Mouse (Mus musculus) MEL (cell line): ENCODE data around the gene Sox1. TPM values are rescaled to one million over a fixed set of nuclear protein-coding genes. Genes with fewer than 3 reads are reported as not detected.

Source experiments
- DNase-seq: peaks from one replicate; pipeline ENCODE4 v3.0.0; 2011; ENCODE audit warnings: low read depth, low spot score
- H3K27ac ChIP-seq: 2 replicates; pipeline ENCODE4 v1.5.1; 2012; ENCODE audit warnings: low read depth, mild to moderate bottlenecking, control low read depth, low read length, moderate library complexity; ENCODE audit not compliant: control insufficient read depth
- H3K27me3 ChIP-seq, 2 experiments: fragments of 150-350 bp in 1 of 2; sonication (generic) in 1 of 2; 2 replicates each; pipeline ENCODE4 v1.6.1; 2012; ENCODE audit warnings: low read length in 2 of 2, mild to moderate bottlenecking in 2 of 2, improper control_type of control experiment in 1 of 2, moderate library complexity in 1 of 2; ENCODE audit not compliant: insufficient read depth in 2 of 2, control insufficient read depth in 1 of 2
- H3K36me3 ChIP-seq, 2 experiments: 2 replicates each; pipeline ENCODE4 v1.6.1; 2012 to 2014; ENCODE audit warnings: low read length in 2 of 2, improper control_type of control experiment in 1 of 2, inconsistent platforms in 1 of 2, mild to moderate bottlenecking in 1 of 2; ENCODE audit not compliant: insufficient read depth in 2 of 2, control insufficient read depth in 1 of 2
- H3K4me1 ChIP-seq, 2 experiments: fragments of 150-350 bp in 1 of 2; sonication (generic) in 1 of 2; 2 replicates each; pipeline ENCODE4 v1.6.1; 2012; ENCODE audit warnings: low read length in 2 of 2, improper control_type of control experiment in 1 of 2, mild to moderate bottlenecking in 1 of 2; ENCODE audit not compliant: insufficient read depth in 2 of 2, control insufficient read depth in 1 of 2
- H3K4me3 ChIP-seq, 2 experiments: fragments of 150-350 bp in 1 of 2; sonication (generic) in 1 of 2; 2 replicates each; pipeline ENCODE4 v1.5.1; 2012; ENCODE audit warnings: low read depth in 2 of 2, low read length in 2 of 2, mild to moderate bottlenecking in 2 of 2, moderate library complexity in 2 of 2, control low read depth in 1 of 2, improper control_type of control experiment in 1 of 2; ENCODE audit not compliant: control insufficient read depth in 1 of 2, insufficient read depth in 1 of 2
- H3K79me2 ChIP-seq: 2 replicates; pipeline ENCODE4 v1.6.1; 2012; ENCODE audit warnings: mild to moderate bottlenecking, low read length, moderate library complexity; ENCODE audit not compliant: control insufficient read depth, poor library complexity, insufficient read depth
- H3K9ac ChIP-seq: 2 replicates; pipeline ENCODE4 v1.6.1; 2012; ENCODE audit warnings: low read depth, mild to moderate bottlenecking, control low read depth, low read length, moderate library complexity; ENCODE audit not compliant: control insufficient read depth, poor library complexity, severe bottlenecking
- H3K9me3 ChIP-seq: fragments of 150-350 bp; sonication (generic); replicated peaks from 2 replicates; pipeline ENCODE4 v1.6.1; 2012; ENCODE audit warnings: mild to moderate bottlenecking, low read length, improper control_type of control experiment, moderate library complexity; ENCODE audit not compliant: insufficient read depth
- CTCF ChIP-seq, 3 experiments: IDR thresholded peaks in 2 of 3; conservative IDR thresholded peaks in 1 of 3; 2 replicates each; pipeline ENCODE4 v1.5.1; 2011 to 2012; ENCODE audit warnings: low read length in 3 of 3, low read depth in 2 of 3, mild to moderate bottlenecking in 2 of 3, improper control_type of control experiment in 1 of 3, inconsistent platforms in 1 of 3, mixed read lengths in 1 of 3, moderate library complexity in 1 of 3; ENCODE audit not compliant: control insufficient read depth in 1 of 3, insufficient read depth in 1 of 3, poor library complexity in 1 of 3, severe bottlenecking in 1 of 3
- ELF1 ChIP-seq: IDR thresholded peaks from 2 replicates; pipeline ENCODE4 v1.6.1; 2014; ENCODE audit warnings: low read depth, mild to moderate bottlenecking, inconsistent platforms, low read length, improper control_type of control experiment, moderate library complexity
- EP300 ChIP-seq, 2 experiments: IDR thresholded peaks; 2 replicates each; pipeline ENCODE4 v1.6.1; 2011; ENCODE audit warnings: improper control_type of control experiment in 2 of 2, low read length in 2 of 2, low read depth in 1 of 2, mild to moderate bottlenecking in 1 of 2
- HCFC1 ChIP-seq: IDR thresholded peaks from 2 replicates; pipeline ENCODE4 v1.6.1; 2012; ENCODE audit warnings: low read depth, mild to moderate bottlenecking, inconsistent platforms, low read length, improper control_type of control experiment, moderate library complexity
- JUND ChIP-seq: IDR thresholded peaks from 2 replicates; pipeline ENCODE4 v1.6.1; 2011; ENCODE audit warnings: low read depth, mild to moderate bottlenecking, improper control_type of control experiment, low read length
- KAT2A ChIP-seq: conservative IDR thresholded peaks from 2 replicates; pipeline ENCODE4 v1.6.1; 2012; ENCODE audit warnings: low read depth, low read length, improper control_type of control experiment, inconsistent platforms
- MAFK ChIP-seq: IDR thresholded peaks from 2 replicates; pipeline ENCODE4 v1.6.1; 2011; ENCODE audit warnings: low read depth, mild to moderate bottlenecking, low read length, improper control_type of control experiment, borderline replicate concordance
- MXI1 ChIP-seq: IDR thresholded peaks from 2 replicates; pipeline ENCODE4 v1.6.1; 2011; ENCODE audit warnings: mild to moderate bottlenecking, low read depth, low read length, improper control_type of control experiment
- MYB ChIP-seq: IDR thresholded peaks from 2 replicates; pipeline ENCODE4 v1.6.1; 2011; ENCODE audit warnings: mild to moderate bottlenecking, low read depth, low read length, improper control_type of control experiment
- POLR2A ChIP-seq, 2 experiments: IDR thresholded peaks; 2 replicates each; pipeline ENCODE4 v1.6.1; 2011 to 2012; ENCODE audit warnings: low read length in 2 of 2, mild to moderate bottlenecking in 2 of 2, control low read depth in 1 of 2, improper control_type of control experiment in 1 of 2, low read depth in 1 of 2, moderate library complexity in 1 of 2; ENCODE audit not compliant: control insufficient read depth in 1 of 2, insufficient read depth in 1 of 2, poor library complexity in 1 of 2
- RAD21 ChIP-seq: IDR thresholded peaks from 2 replicates; pipeline ENCODE4 v1.6.1; 2011; ENCODE audit warnings: mild to moderate bottlenecking, low read depth, low read length, improper control_type of control experiment
- RCOR1 ChIP-seq: IDR thresholded peaks from 2 replicates; pipeline ENCODE4 v1.6.1; 2012; ENCODE audit warnings: low read depth, mild to moderate bottlenecking, inconsistent platforms, low read length, improper control_type of control experiment
- TAL1 ChIP-seq: IDR thresholded peaks from 2 replicates; pipeline ENCODE4 v1.6.1; 2012; ENCODE audit warnings: mild to moderate bottlenecking, inconsistent platforms, low read length, moderate library complexity, mixed read lengths
- UBTF ChIP-seq: IDR thresholded peaks from 2 replicates; pipeline ENCODE4 v1.6.1; 2012; ENCODE audit warnings: low read depth, mild to moderate bottlenecking, inconsistent platforms, low read length, improper control_type of control experiment, moderate library complexity, borderline replicate concordance; ENCODE audit not compliant: insufficient read depth
- ZC3H11A ChIP-seq: IDR thresholded peaks from 2 replicates; pipeline ENCODE4 v1.6.1; 2012; ENCODE audit warnings: low read depth, mild to moderate bottlenecking, inconsistent platforms, low read length, improper control_type of control experiment
- ZMIZ1 ChIP-seq: IDR thresholded peaks from 2 replicates; pipeline ENCODE4 v1.6.1; 2012; ENCODE audit warnings: low read depth, mild to moderate bottlenecking, inconsistent platforms, low read length, improper control_type of control experiment, moderate library complexity
- polyA plus RNA-seq, 2 experiments: library from polyadenylated mRNA; stranded (reverse) in 1 of 2; unstranded in 1 of 2; fragments of >175 nt in 1 of 2; fragments of >200 nt in 1 of 2; gene quantifications; 2 replicates each; pipeline versions ENCODE4 v1.2.1 to v1.2.4; 2012; ENCODE audit warnings: low replicate concordance in 2 of 2, low read depth in 1 of 2; ENCODE audit not compliant: insufficient read length in 2 of 2, insufficient read depth in 1 of 2, missing spikeins in 1 of 2
- total RNA-seq: library from RNA; depleted of rRNA; stranded (reverse); fragments of 300-350 nt; gene quantifications from 2 replicates; pipeline ENCODE4 v1.2.3, GENCODE M21; 2012

The Sox1 gene
- total and polyA plus RNA-seq, 3 experiments: not detected

GRCm38 (mm10) chr8:12354406-12355025, 40.6 kb upstream of the Sox1 start:
- no peak overlapping the region for H3K27ac ChIP-seq
- H3K36me3 ChIP-seq: no peaks in the 10 kb centered on the region
- no peaks in the 10 kb centered on the region for H3K79me2 ChIP-seq
- H3K9ac ChIP-seq: no peak overlapping the region
- no peak for DNase-seq
- H3K27me3 ChIP-seq: no peaks in the 10 kb centered on the region
- no peak overlapping the region for H3K4me3 ChIP-seq
- H3K4me1 ChIP-seq: no peaks in the 10 kb centered on the region
- no peaks in the 10 kb centered on the region for H3K9me3 ChIP-seq
- TF ChIP-seq TAL1 (no peak), KAT2A (no peak), UBTF (no peak), RCOR1 (no peak), ZMIZ1 (no peak), HCFC1 (no peak), EP300 (IDR thresholded peaks at IDR 0.05; ENCODE audit: low read depth in 1 of 2, low read length in 2 of 2) (no peak), POLR2A (IDR thresholded peaks at IDR 0.05; ENCODE audit: control insufficient read depth in 1 of 2, insufficient read depth in 1 of 2, low read depth in 1 of 2, low read length in 2 of 2, poor library complexity in 1 of 2) (no peak), ZC3H11A (no peak)

GRCm38 (mm10) chr8:12368161-12368560, 26.9 kb upstream of the Sox1 start:
- no peak overlapping the region for H3K4me3 ChIP-seq
- H3K4me1 ChIP-seq: no peaks in the 10 kb centered on the region
- no peaks in the 10 kb centered on the region for H3K79me2 ChIP-seq
- H3K27ac ChIP-seq: no peak overlapping the region
- no peaks in the 10 kb centered on the region for H3K9me3 ChIP-seq
- TF ChIP-seq CTCF (IDR thresholded peaks at IDR 0.05 in 2 of 3, conservative IDR thresholded peaks at IDR 0.05 in 1 of 3; ENCODE audit: control insufficient read depth in 1 of 3, insufficient read depth in 1 of 3, low read depth in 2 of 3, low read length in 3 of 3, poor library complexity in 1 of 3, severe bottlenecking in 1 of 3) (no peak), MXI1 (no peak), JUND (no peak), ZC3H11A (no peak), RAD21 (no peak), ELF1 (no peak)
- TF ChIP-seq, all 39 proteins: peak for 0
- no peak for DNase-seq
- Histone ChIP-seq H3K9ac (no peak overlapping the region), H3K27me3 (no peaks in the 10 kb centered on the region), H3K36me3 (no peaks in the 10 kb centered on the region)

- Histone ChIP-seq H3K27me3 (no peaks in the 10 kb centered on the region), H3K4me3 (no peak overlapping the region), H3K4me1 (no peaks in the 10 kb centered on the region), H3K79me2 (no peaks in the 10 kb centered on the region), H3K9me3 (no peaks in the 10 kb centered on the region), H3K9ac (no peak overlapping the region), H3K27ac (no peak overlapping the region), H3K36me3 (no peaks in the 10 kb centered on the region)
- TF ChIP-seq MYB (no peak), MAFK (no peak)
- no peak for DNase-seq
These were observed 26.2 kb upstream of the Sox1 start for GRCm38 (mm10) chr8:12368856-12369255.
